Mouse (Mus musculus): ENCODE results near the gene Klhl26. TPM values are rescaled to one million over a fixed set of nuclear protein-coding genes. Genes with fewer than 3 reads are reported as not detected.

Gene Klhl26
- polyA plus RNA-seq, 1 experiment from 2014 or later = 18.3 TPM

- peaks cover 47% of the 10 kb centered on the region for H3K36me3 ChIP-seq (replicated peaks)
- 18% methylated on average over 25 of the region's 25 CpGs for WGBS
- H3K4me1 ChIP-seq = peaks cover 41% of the 10 kb centered on the region
- H3K27ac ChIP-seq = no peak overlapping the region
- peak overlapping the region; percentile 97 for H3K4me2 ChIP-seq
- H3K27me3 ChIP-seq = peaks cover 7% of the 10 kb centered on the region
- H3K9me3 ChIP-seq = no peaks in the 10 kb centered on the region
- peak overlapping the region; percentile 99 for H3K4me3 ChIP-seq (replicated peaks)
- H3K9ac ChIP-seq = peak overlapping the region; percentile 98
- no peak for ATAC-seq (ENCODE audit: low FRiP score)
These were observed 32.6 kb upstream of the Klhl26 start for GRCm38 (mm10) chr8:70509281-70509952.

- ATAC-seq (ENCODE audit: low FRiP score) = no peak
- H3K4me3 ChIP-seq (replicated peaks) = peak overlapping the region; percentile 72; the same call in 1 of the 2 replicates
- H3K27ac ChIP-seq = peak overlapping the region; percentile 62
- peaks cover 56% of the 10 kb centered on the region for H3K4me1 ChIP-seq
- peak overlapping the region; percentile 25; the same call in 1 of the 2 replicates for H3K9ac ChIP-seq
- peak overlapping the region; percentile 88 for H3K4me2 ChIP-seq
- H3K9me3 ChIP-seq = no peaks in the 10 kb centered on the region
- peaks cover 32% of the 10 kb centered on the region for H3K27me3 ChIP-seq
- peaks cover 32% of the 10 kb centered on the region for H3K36me3 ChIP-seq (replicated peaks)
- WGBS = 57% methylated on average over 5 of the region's 5 CpGs
These were observed 30.2 kb upstream of the Klhl26 start for GRCm38 (mm10) chr8:70507027-70507393.

GRCm38 (mm10) chr8:70506328-70507026 is 29.7 kb upstream of the Klhl26 start, which contains the start of gene Rex1bd:
Gene Rex1bd, minus strand, starts transcription at chr8:70506752.
- peak within 1 kb of the TSS; percentile 88 for H3K4me2 ChIP-seq
- peak within 1 kb of the TSS; percentile 80 for H3K9ac ChIP-seq
- 2% methylated on average over 40 of the region's 40 CpGs for WGBS
- H3K27ac ChIP-seq = peak within 1 kb of the TSS; percentile 91
- no peaks in the 10 kb centered on the region for H3K9me3 ChIP-seq
- peaks cover 52% of the 10 kb centered on the region for H3K4me1 ChIP-seq
- H3K4me3 ChIP-seq (replicated peaks) = peak within 1 kb of the TSS; percentile 72
- H3K27me3 ChIP-seq = peaks cover 37% of the 10 kb centered on the region
- H3K36me3 ChIP-seq (replicated peaks) = peaks cover 32% of the 10 kb centered on the region
- peak; percentile 89 for ATAC-seq (ENCODE audit: low FRiP score)

- H3K4me1 ChIP-seq = peaks cover 54% of the 10 kb centered on the region
- H3K27ac ChIP-seq = peak overlapping the region; percentile 91
- peak overlapping the region; percentile 88 for H3K4me2 ChIP-seq
- peaks cover 32% of the 10 kb centered on the region for H3K36me3 ChIP-seq (replicated peaks)
- H3K9ac ChIP-seq = peak overlapping the region; percentile 80
- H3K4me3 ChIP-seq (replicated peaks) = peak overlapping the region; percentile 72
- H3K9me3 ChIP-seq = no peaks in the 10 kb centered on the region
- WGBS = 41% methylated on average over 32 of the region's 32 CpGs
- peaks cover 43% of the 10 kb centered on the region for H3K27me3 ChIP-seq
- peak; percentile 9 for ATAC-seq (ENCODE audit: low FRiP score)
These were observed 29.0 kb upstream of the Klhl26 start for GRCm38 (mm10) chr8:70505698-70506327.

- WGBS = 68% methylated on average over 3 of the region's 3 CpGs
- Histone ChIP-seq H3K4me2 (peak overlapping the region; percentile 88; the same call in 1 of the 2 replicates), H3K27ac (no peak overlapping the region), H3K36me3 (replicated peaks) (peaks cover 32% of the 10 kb centered on the region), H3K4me3 (replicated peaks) (no peak overlapping the region; the same call in 1 of the 2 replicates), H3K9ac (no peak overlapping the region), H3K9me3 (no peaks in the 10 kb centered on the region), H3K4me1 (peaks cover 56% of the 10 kb centered on the region), H3K27me3 (peaks cover 53% of the 10 kb centered on the region)
- ATAC-seq (ENCODE audit: low FRiP score) = no peak
These were observed 28.1 kb upstream of the Klhl26 start for GRCm38 (mm10) chr8:70504851-70505250.

GRCm38 (mm10) chr8:70504291-70504716 is 27.5 kb upstream of the Klhl26 start:
- Histone ChIP-seq H3K4me3 (replicated peaks) (no peak overlapping the region), H3K27me3 (peaks cover 59% of the 10 kb centered on the region), H3K36me3 (replicated peaks) (peaks cover 32% of the 10 kb centered on the region), H3K4me1 (peaks cover 52% of the 10 kb centered on the region), H3K9me3 (no peaks in the 10 kb centered on the region), H3K9ac (no peak overlapping the region), H3K4me2 (no peak overlapping the region), H3K27ac (no peak overlapping the region)
- ATAC-seq (ENCODE audit: low FRiP score) = no peak
- WGBS = 75% methylated on average over 16 of the region's 16 CpGs

- no peaks in the 10 kb centered on the region for H3K9me3 ChIP-seq
- H3K9ac ChIP-seq = peak overlapping the region; percentile 49; the same call in 1 of the 2 replicates
- WGBS = 8% methylated on average over 46 of the region's 46 CpGs
- peaks cover 70% of the 10 kb centered on the region for H3K27me3 ChIP-seq
- H3K36me3 ChIP-seq (replicated peaks) = peaks cover 26% of the 10 kb centered on the region
- peak overlapping the region; percentile 13; the same call in 1 of the 2 replicates for H3K4me2 ChIP-seq
- no peak overlapping the region for H3K27ac ChIP-seq
- ATAC-seq (ENCODE audit: low FRiP score) = 0 out of 2 replicates have a peak, but pooled peaks have one; percentile 9
- peak overlapping the region; percentile 10 for H3K4me3 ChIP-seq (replicated peaks)
- H3K4me1 ChIP-seq = peaks cover 42% of the 10 kb centered on the region
These were observed 26.4 kb upstream of the Klhl26 start for GRCm38 (mm10) chr8:70503062-70503750.

GRCm38 (mm10) chr8:70502540-70502939 is 25.8 kb upstream of the Klhl26 start:
- Histone ChIP-seq H3K36me3 (replicated peaks) (peaks cover 19% of the 10 kb centered on the region), H3K4me1 (peaks cover 39% of the 10 kb centered on the region), H3K27ac (no peak overlapping the region), H3K4me3 (replicated peaks) (0 out of 2 replicates have a peak overlapping the region, but pooled peaks have one; percentile 8), H3K9me3 (no peaks in the 10 kb centered on the region), H3K4me2 (0 out of 2 replicates have a peak overlapping the region, but pooled peaks have one; percentile 15), H3K27me3 (peaks cover 76% of the 10 kb centered on the region), H3K9ac (no peak overlapping the region)
- 27% methylated on average over 12 of the region's 12 CpGs for WGBS
- ATAC-seq (ENCODE audit: low FRiP score) = no peak

- Histone ChIP-seq H3K27me3 (peaks cover 82% of the 10 kb centered on the region), H3K4me1 (peaks cover 39% of the 10 kb centered on the region), H3K27ac (no peak overlapping the region), H3K9ac (no peak overlapping the region), H3K4me2 (0 out of 2 replicates have a peak overlapping the region, but pooled peaks have one; percentile 15), H3K36me3 (replicated peaks) (peaks cover 14% of the 10 kb centered on the region), H3K4me3 (replicated peaks) (peak overlapping the region; percentile 8; the same call in 1 of the 2 replicates), H3K9me3 (no peaks in the 10 kb centered on the region)
- no peak for ATAC-seq (ENCODE audit: low FRiP score)
- 10% methylated on average over 23 of the region's 23 CpGs for WGBS
These were observed 25.2 kb upstream of the Klhl26 start for GRCm38 (mm10) chr8:70501820-70502529.

GRCm38 (mm10) chr8:70500386-70501301 is 23.9 kb upstream of the Klhl26 start:
- H3K4me1 ChIP-seq = peaks cover 37% of the 10 kb centered on the region
- H3K27me3 ChIP-seq = peaks cover 95% of the 10 kb centered on the region
- WGBS = 6% methylated on average over 39 of the region's 39 CpGs
- peak overlapping the region; percentile 39 for H3K4me2 ChIP-seq
- H3K9me3 ChIP-seq = no peaks in the 10 kb centered on the region
- H3K36me3 ChIP-seq (replicated peaks) = peaks cover 12% of the 10 kb centered on the region
- ATAC-seq (ENCODE audit: low FRiP score) = no peak
- peak overlapping the region; percentile 19 for H3K4me3 ChIP-seq (replicated peaks)
- H3K27ac ChIP-seq = no peak overlapping the region
- no peak overlapping the region; the same call in 1 of the 2 replicates for H3K9ac ChIP-seq
